Mouse (Mus musculus): ENCODE data around the gene Mboat2.

Mboat2 gene

DNA sequence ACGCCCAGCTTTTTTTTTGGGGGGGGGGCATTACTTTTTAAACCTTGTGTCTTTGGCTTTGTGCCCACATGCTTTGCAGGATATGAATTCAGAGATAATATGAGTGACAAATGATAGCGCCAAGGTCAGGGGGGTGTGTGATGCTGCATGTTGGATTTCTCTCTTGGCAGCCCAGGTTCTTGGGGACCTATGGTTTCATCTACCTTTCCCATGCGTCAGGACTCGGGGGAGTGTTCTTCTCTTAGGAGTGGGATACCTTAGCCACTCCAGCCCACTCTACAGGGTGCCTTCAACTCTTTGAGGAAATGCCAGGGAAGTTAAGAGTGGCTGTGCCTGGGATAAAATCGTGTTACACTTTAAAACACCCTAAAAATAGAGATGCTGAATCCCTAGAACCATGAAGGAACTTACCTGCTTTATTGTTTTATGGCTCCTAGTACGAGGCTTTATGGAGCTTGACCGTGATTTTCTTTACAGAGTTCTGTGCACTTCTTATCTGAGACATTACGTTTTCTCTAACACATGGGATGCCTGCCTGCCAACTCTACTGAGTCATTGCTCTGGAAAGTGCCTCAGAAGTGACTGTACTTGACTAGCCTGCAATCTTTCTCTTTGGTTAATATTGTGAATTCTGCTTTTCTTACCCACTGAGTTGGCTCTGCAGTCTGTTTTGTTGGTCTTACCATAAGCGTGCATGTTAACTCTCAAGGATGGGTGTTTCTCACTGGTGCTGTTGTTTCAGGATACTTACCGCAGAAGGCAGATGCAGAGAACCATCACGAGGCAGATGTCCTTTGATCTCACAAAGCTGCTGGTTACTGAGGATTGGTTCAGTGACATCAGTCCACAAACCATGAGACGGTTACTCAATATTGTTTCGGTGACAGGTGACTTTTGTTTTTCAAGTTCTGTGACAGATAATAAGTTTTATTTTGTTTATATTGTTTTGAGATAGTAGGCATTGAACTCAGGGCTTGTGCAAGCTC, 182.2 kb downstream of the Mboat2 start:
- peak; percentile 51 for DNase-seq
